Mouse (Mus musculus): ENCODE data around the gene Lrmda. TPM values are rescaled to one million over a fixed set of nuclear protein-coding genes. Genes with fewer than 3 reads are reported as not detected.
"Not testable (repeated sequence)": the region's sequence is repeated elsewhere in the genome, so short reads cannot be mapped to it uniquely, and the experiment has no call there.

The Lrmda gene
- total RNA-seq, 2 experiments from 2014 or later, result 3.6 to 4.9 TPM

GRCm38 (mm10) chr14:22514362-22515084, 495.0 kb downstream of the Lrmda start:
- peak; percentile 72 for DNase-seq

GRCm38 (mm10) chr14:22530706-22531105, 511.2 kb downstream of the Lrmda start:
- DNase-seq, result no peak

- peak; percentile 3 for DNase-seq
Measured at GRCm38 (mm10) chr14:22533501-22533900, 514.0 kb downstream of the Lrmda start.

- no peak for DNase-seq
Measured at GRCm38 (mm10) chr14:22545887-22546675, 526.6 kb downstream of the Lrmda start.

- DNase-seq, result no peak
Measured at GRCm38 (mm10) chr14:22546676-22546984, 527.1 kb downstream of the Lrmda start.

GRCm38 (mm10) chr14:22548286-22548685, 528.8 kb downstream of the Lrmda start:
- no peak for DNase-seq

- no peak for DNase-seq
Measured at GRCm38 (mm10) chr14:22549166-22549565, 529.7 kb downstream of the Lrmda start.

GRCm38 (mm10) chr14:22552358-22552757, 532.8 kb downstream of the Lrmda start:
- no peak for DNase-seq

- no peak for DNase-seq
Measured at GRCm38 (mm10) chr14:22552841-22553240, 533.3 kb downstream of the Lrmda start.

GRCm38 (mm10) chr14:22553717-22554116, 534.2 kb downstream of the Lrmda start:
- DNase-seq, result no peak

- no peak for DNase-seq
Measured at GRCm38 (mm10) chr14:22572486-22572885, 553.0 kb downstream of the Lrmda start.

- DNase-seq, result no peak
Measured at GRCm38 (mm10) chr14:22573585-22573984, 554.1 kb downstream of the Lrmda start.

GRCm38 (mm10) chr14:22574006-22574405, 554.5 kb downstream of the Lrmda start:
- no peak for DNase-seq

- DNase-seq, result no peak
Measured at GRCm38 (mm10) chr14:22576441-22576840, 556.9 kb downstream of the Lrmda start.

GRCm38 (mm10) chr14:22577411-22578037, 558.0 kb downstream of the Lrmda start:
- peak; percentile 32 for DNase-seq

GRCm38 (mm10) chr14:22578224-22578623, 558.7 kb downstream of the Lrmda start:
- DNase-seq, result peak; percentile 91

- no peak for DNase-seq
Measured at GRCm38 (mm10) chr14:22578986-22579385, 559.5 kb downstream of the Lrmda start.

- DNase-seq, result no peak
Measured at GRCm38 (mm10) chr14:22582065-22582464, 562.6 kb downstream of the Lrmda start.

- DNase-seq, result no peak
Measured at GRCm38 (mm10) chr14:22586281-22586680, 566.8 kb downstream of the Lrmda start.

GRCm38 (mm10) chr14:22586796-22587195, 567.3 kb downstream of the Lrmda start:
- DNase-seq, result no peak

- DNase-seq, result no peak
Measured at GRCm38 (mm10) chr14:22587285-22587957, 567.9 kb downstream of the Lrmda start.

GRCm38 (mm10) chr14:22587958-22588296, 568.4 kb downstream of the Lrmda start:
- DNase-seq, result no peak

GRCm38 (mm10) chr14:22588394-22588793, 568.9 kb downstream of the Lrmda start:
- not testable (repeated sequence) for DNase-seq

All from adrenal gland, postnatal 10 days (tissue).